Mouse (Mus musculus): ENCODE data around the gene Akirin2.

GRCm38 (mm10) chr4:34606658-34607057 lies 55.9 kb downstream of the Akirin2 start:
- TF ChIP-seq CTCF (IDR thresholded peaks at IDR 0.05; ENCODE audit: low read depth, low read length): no peak
- no peak for TF ChIP-seq POLR2A (IDR thresholded peaks at IDR 0.05; ENCODE audit: borderline replicate concordance, low read depth, low read length)
